Mouse (Mus musculus) testis, adult 2 months (tissue): ENCODE results near the gene Mical3. TPM values are rescaled to one million over a fixed set of nuclear protein-coding genes. Genes with fewer than 3 reads are reported as not detected.

Source experiments
- H3K27ac ChIP-seq: fragments of 200-500 bp; 2 replicates; pipeline ENCODE4 v1.5.1; 2012; ENCODE audit warnings: low read depth, low read length; ENCODE audit not compliant: control insufficient read depth, insufficient read depth
- H3K27me3 ChIP-seq: fragments of 200-500 bp; 2 replicates; pipeline ENCODE4 v1.6.1; 2012; ENCODE audit warnings: mild to moderate bottlenecking, low read length, moderate library complexity; ENCODE audit not compliant: control insufficient read depth, insufficient read depth
- H3K36me3 ChIP-seq: fragments of 200-500 bp; 2 replicates; pipeline ENCODE4 v1.6.1; 2012; ENCODE audit warnings: mild to moderate bottlenecking, low read length; ENCODE audit not compliant: control insufficient read depth, insufficient read depth
- H3K4me1 ChIP-seq: fragments of 200-500 bp; 2 replicates; pipeline ENCODE4 v1.6.1; 2012; ENCODE audit warnings: low read length; ENCODE audit not compliant: control insufficient read depth, insufficient read depth
- H3K4me3 ChIP-seq: fragments of 200-500 bp; 2 replicates; pipeline ENCODE4 v1.5.1; 2012; ENCODE audit warnings: low read depth, mild to moderate bottlenecking, low read length, moderate library complexity, mixed read lengths; ENCODE audit not compliant: control insufficient read depth
- CTCF ChIP-seq: fragments of 200-500 bp; IDR thresholded peaks from 2 replicates; pipeline ENCODE4 v1.5.1; 2012; ENCODE audit warnings: low read depth, mild to moderate bottlenecking, inconsistent platforms, low read length, moderate library complexity; ENCODE audit not compliant: control insufficient read depth, insufficient read depth, insufficient replicate concordance
- POLR2A ChIP-seq: fragments of 200-500 bp; IDR thresholded peaks from 2 replicates; pipeline ENCODE4 v1.6.1; 2012; ENCODE audit warnings: low read depth, mild to moderate bottlenecking, inconsistent platforms, low read length, moderate library complexity; ENCODE audit not compliant: control insufficient read depth
- polyA plus RNA-seq: library from polyadenylated mRNA; depleted of rRNA; stranded (reverse); fragments of >200 nt; gene quantifications from 2 replicates; pipeline ENCODE4 v1.2.3, GENCODE M21; 2012

The Mical3 gene
- polyA plus RNA-seq, 1 experiment, result 199 TPM

GRCm38 (mm10) chr6:120978019-120978621, 152.7 kb downstream of the Mical3 start:
- Histone ChIP-seq H3K4me1 (no peaks in the 10 kb centered on the region), H3K27ac (0 out of 2 replicates have a peak overlapping the region, but pooled peaks have one; percentile 8), H3K27me3 (no peaks in the 10 kb centered on the region), H3K36me3 (no peaks in the 10 kb centered on the region), H3K4me3 (no peak overlapping the region)
- TF ChIP-seq CTCF (no peak), POLR2A (no peak)

GRCm38 (mm10) chr6:120976991-120977390, 153.8 kb downstream of the Mical3 start:
- H3K27me3 ChIP-seq, result no peaks in the 10 kb centered on the region
- H3K4me1 ChIP-seq, result no peaks in the 10 kb centered on the region
- H3K36me3 ChIP-seq, result no peaks in the 10 kb centered on the region
- H3K27ac ChIP-seq, result no peak overlapping the region
- TF ChIP-seq CTCF, result no peak
- no peak for TF ChIP-seq POLR2A
- H3K4me3 ChIP-seq, result no peak overlapping the region

- Histone ChIP-seq H3K4me3 (no peak overlapping the region), H3K36me3 (no peaks in the 10 kb centered on the region; the same call in 1 of the 2 replicates), H3K27me3 (no peaks in the 10 kb centered on the region), H3K4me1 (0 out of 2 replicates have a peak, but pooled peaks cover 2% of the 10 kb centered on the region), H3K27ac (no peak overlapping the region)
- no peak for TF ChIP-seq CTCF
- TF ChIP-seq POLR2A, result no peak
Observed at GRCm38 (mm10) chr6:120976097-120976496, 154.7 kb downstream of the Mical3 start.

- H3K4me1 ChIP-seq, result 0 out of 2 replicates have a peak, but pooled peaks cover 2% of the 10 kb centered on the region
- H3K27ac ChIP-seq, result no peak overlapping the region
- peak overlapping the region; percentile 76; the same call in 1 of the 2 replicates for H3K4me3 ChIP-seq
- TF ChIP-seq POLR2A (no peak), CTCF (peak; percentile 90)
- H3K36me3 ChIP-seq, result no peaks in the 10 kb centered on the region; the same call in 1 of the 2 replicates
- H3K27me3 ChIP-seq, result no peaks in the 10 kb centered on the region
Observed at GRCm38 (mm10) chr6:120971797-120972590, 158.8 kb downstream of the Mical3 start.

- Histone ChIP-seq H3K4me3 (peak overlapping the region; percentile 76), H3K27me3 (no peaks in the 10 kb centered on the region), H3K4me1 (0 out of 2 replicates have a peak, but pooled peaks cover 2% of the 10 kb centered on the region), H3K27ac (no peak overlapping the region), H3K36me3 (no peaks in the 10 kb centered on the region; the same call in 1 of the 2 replicates)
- TF ChIP-seq POLR2A (no peak), CTCF (no peak)
Observed at GRCm38 (mm10) chr6:120970939-120971796, 159.6 kb downstream of the Mical3 start.

- Histone ChIP-seq H3K27me3 (no peaks in the 10 kb centered on the region), H3K4me3 (no peak overlapping the region), H3K27ac (no peak overlapping the region), H3K36me3 (no peaks in the 10 kb centered on the region), H3K4me1 (no peaks in the 10 kb centered on the region)
- no peak for TF ChIP-seq CTCF
- TF ChIP-seq POLR2A, result no peak
Observed at GRCm38 (mm10) chr6:120965814-120966213, 165.0 kb downstream of the Mical3 start.
